Mouse (Mus musculus): ENCODE measurements at regions not wholly inside any gene's neighbourhood (a gene's known extent, or its start where the extent isn't known, plus 50 kb on each side); places are given as distances from the start of the nearest gene placed in this dataset.

GRCm38 (mm10) chr14:102925769-102926443 lies 56.5 kb downstream of the Kctd12 start:
- DNase-seq: no peak
- 80% methylated on average over 6 of the region's 6 CpGs for WGBS
- TF ChIP-seq CTCF (IDR thresholded peaks at IDR 0.05; ENCODE audit: insufficient read depth, low read length) (no peak), POLR2A (IDR thresholded peaks at IDR 0.05; ENCODE audit: borderline replicate concordance, extremely low read depth, low read depth, low read length) (no peak)
- Histone ChIP-seq H3K4me1 (ENCODE audit: control insufficient read depth, insufficient read depth, low read length) (0 out of 2 replicates have a peak, but pooled peaks cover 3% of the 10 kb centered on the region), H3K4me3 (replicated peaks; ENCODE audit: extremely low read depth, low read depth, low read length) (no peak overlapping the region)

GRCm38 (mm10) chr14:102924674-102925073 lies 57.8 kb downstream of the Kctd12 start:
- DNase-seq: no peak

GRCm38 (mm10) chr14:102922496-102922993 lies 59.9 kb downstream of the Kctd12 start:
- DNase-seq: no peak
- no peak overlapping the region for H3K4me3 ChIP-seq (replicated peaks; ENCODE audit: extremely low read depth, low read depth, low read length)
- WGBS: 39% methylated on average over 5 of the region's 5 CpGs

More at GRCm38 (mm10) chr14:102924674-102925073, 57.8 kb downstream of the Kctd12 start:
- Histone ChIP-seq H3K4me3 (replicated peaks; ENCODE audit: extremely low read depth, low read depth, low read length) (no peak overlapping the region), H3K4me1 (ENCODE audit: control insufficient read depth, insufficient read depth, low read length) (0 out of 2 replicates have a peak, but pooled peaks cover 3% of the 10 kb centered on the region)
- TF ChIP-seq CTCF (IDR thresholded peaks at IDR 0.05; ENCODE audit: insufficient read depth, low read length) (no peak), POLR2A (IDR thresholded peaks at IDR 0.05; ENCODE audit: borderline replicate concordance, extremely low read depth, low read depth, low read length) (no peak)
- WGBS: 60% methylated on average over 4 of the region's 4 CpGs

GRCm38 (mm10) chr14:102920415-102920814 lies 62.0 kb downstream of the Kctd12 start:
- WGBS: 78% methylated on average over 6 of the region's 6 CpGs
- H3K4me3 ChIP-seq (replicated peaks; ENCODE audit: extremely low read depth, low read depth, low read length): no peak overlapping the region
- 0 out of 2 replicates have a peak, but pooled peaks cover 3% of the 10 kb centered on the region for H3K4me1 ChIP-seq (ENCODE audit: control insufficient read depth, insufficient read depth, low read length)
- no peak for TF ChIP-seq POLR2A (IDR thresholded peaks at IDR 0.05; ENCODE audit: borderline replicate concordance, extremely low read depth, low read depth, low read length)
- TF ChIP-seq CTCF (IDR thresholded peaks at IDR 0.05; ENCODE audit: insufficient read depth, low read length): no peak
- DNase-seq: no peak

More at GRCm38 (mm10) chr14:102922496-102922993, 59.9 kb downstream of the Kctd12 start:
- H3K4me1 ChIP-seq (ENCODE audit: control insufficient read depth, insufficient read depth, low read length): 0 out of 2 replicates have a peak, but pooled peaks cover 3% of the 10 kb centered on the region
- TF ChIP-seq CTCF (IDR thresholded peaks at IDR 0.05; ENCODE audit: insufficient read depth, low read length): no peak
- TF ChIP-seq POLR2A (IDR thresholded peaks at IDR 0.05; ENCODE audit: borderline replicate concordance, extremely low read depth, low read depth, low read length): no peak

GRCm38 (mm10) chr14:102919261-102919801 lies 63.1 kb downstream of the Kctd12 start:
- Histone ChIP-seq H3K4me3 (replicated peaks; ENCODE audit: extremely low read depth, low read depth, low read length) (no peak overlapping the region), H3K4me1 (ENCODE audit: control insufficient read depth, insufficient read depth, low read length) (0 out of 2 replicates have a peak, but pooled peaks cover 3% of the 10 kb centered on the region)
- DNase-seq: no peak
- WGBS: 76% methylated on average over 7 of the region's 7 CpGs
- TF ChIP-seq CTCF (IDR thresholded peaks at IDR 0.05; ENCODE audit: insufficient read depth, low read length) (no peak), POLR2A (IDR thresholded peaks at IDR 0.05; ENCODE audit: borderline replicate concordance, extremely low read depth, low read depth, low read length) (no peak)

GRCm38 (mm10) chr14:102917929-102918328 lies 64.5 kb downstream of the Kctd12 start:
- Histone ChIP-seq H3K4me3 (replicated peaks; ENCODE audit: extremely low read depth, low read depth, low read length) (no peak overlapping the region), H3K4me1 (ENCODE audit: control insufficient read depth, insufficient read depth, low read length) (0 out of 2 replicates have a peak, but pooled peaks cover 3% of the 10 kb centered on the region)
- TF ChIP-seq POLR2A (IDR thresholded peaks at IDR 0.05; ENCODE audit: borderline replicate concordance, extremely low read depth, low read depth, low read length) (no peak), CTCF (IDR thresholded peaks at IDR 0.05; ENCODE audit: insufficient read depth, low read length) (no peak)
- no peak for DNase-seq
- WGBS: 74% methylated on average over 1 of the region's 1 CpGs

GRCm38 (mm10) chr14:102915918-102916317 lies 66.5 kb downstream of the Kctd12 start:
- 87% methylated on average over 4 of the region's 4 CpGs for WGBS
- TF ChIP-seq CTCF (IDR thresholded peaks at IDR 0.05; ENCODE audit: insufficient read depth, low read length) (no peak), POLR2A (IDR thresholded peaks at IDR 0.05; ENCODE audit: borderline replicate concordance, extremely low read depth, low read depth, low read length) (no peak)
- Histone ChIP-seq H3K4me1 (ENCODE audit: control insufficient read depth, insufficient read depth, low read length) (no peaks in the 10 kb centered on the region), H3K4me3 (replicated peaks; ENCODE audit: extremely low read depth, low read depth, low read length) (no peak overlapping the region)
- no peak for DNase-seq

- 69% methylated on average over 3 of the region's 3 CpGs for WGBS
- TF ChIP-seq CTCF (IDR thresholded peaks at IDR 0.05; ENCODE audit: insufficient read depth, low read length): no peak
- no peak for TF ChIP-seq POLR2A (IDR thresholded peaks at IDR 0.05; ENCODE audit: borderline replicate concordance, extremely low read depth, low read depth, low read length)
- H3K4me1 ChIP-seq (ENCODE audit: control insufficient read depth, insufficient read depth, low read length): no peaks in the 10 kb centered on the region; the same call in 1 of the 2 replicates
- H3K4me3 ChIP-seq (replicated peaks; ENCODE audit: extremely low read depth, low read depth, low read length): no peak overlapping the region
- no peak for DNase-seq
Observed at GRCm38 (mm10) chr14:102911582-102911981, 70.9 kb downstream of the Kctd12 start.

- no peaks in the 10 kb centered on the region; the same call in 1 of the 2 replicates for H3K4me1 ChIP-seq (ENCODE audit: control insufficient read depth, insufficient read depth, low read length)
- no peak for DNase-seq
- TF ChIP-seq POLR2A (IDR thresholded peaks at IDR 0.05; ENCODE audit: borderline replicate concordance, extremely low read depth, low read depth, low read length) (no peak), CTCF (IDR thresholded peaks at IDR 0.05; ENCODE audit: insufficient read depth, low read length) (no peak)
- 73% methylated on average over 3 of the region's 3 CpGs for WGBS
- H3K4me3 ChIP-seq (replicated peaks; ENCODE audit: extremely low read depth, low read depth, low read length): no peak overlapping the region
Observed at GRCm38 (mm10) chr14:102908990-102909389, 73.4 kb downstream of the Kctd12 start.
